Mouse (Mus musculus) spleen, adult 2 months (tissue): ENCODE measurements at regions not wholly inside any gene's neighbourhood (a gene's known extent, or its start where the extent isn't known, plus 50 kb on each side); places are given as distances from the start of the nearest gene placed in this dataset.

Source experiments
- CTCF ChIP-seq: fragments of 200-500 bp; IDR thresholded peaks from 2 replicates; pipeline ENCODE4 v1.5.1; 2011; ENCODE audit warnings: mild to moderate bottlenecking, inconsistent platforms; ENCODE audit not compliant: insufficient read depth, insufficient read length, insufficient replicate concordance; ENCODE audit errors: extremely low read depth
- POLR2A ChIP-seq: fragments of 200-500 bp; IDR thresholded peaks from 2 replicates; pipeline ENCODE4 v1.6.1; 2011; ENCODE audit warnings: low read depth, low read length, inconsistent platforms

- TF ChIP-seq CTCF (no peak), POLR2A (no peak)
These were observed 649.3 kb upstream of the Marcks start for GRCm38 (mm10) chr10:37788049-37788448.
